Mouse (Mus musculus) kidney, adult 11 months (tissue): ENCODE results near the gene Gsta3.
"Not testable (repeated sequence)": the region's sequence is repeated elsewhere in the genome, so short reads cannot be mapped to it uniquely, and the experiment has no call there.

Experiments
- DNase-seq: peaks from one replicate; pipeline ENCODE4 v3.0.0; 2022

The Gsta3 gene

DNA sequence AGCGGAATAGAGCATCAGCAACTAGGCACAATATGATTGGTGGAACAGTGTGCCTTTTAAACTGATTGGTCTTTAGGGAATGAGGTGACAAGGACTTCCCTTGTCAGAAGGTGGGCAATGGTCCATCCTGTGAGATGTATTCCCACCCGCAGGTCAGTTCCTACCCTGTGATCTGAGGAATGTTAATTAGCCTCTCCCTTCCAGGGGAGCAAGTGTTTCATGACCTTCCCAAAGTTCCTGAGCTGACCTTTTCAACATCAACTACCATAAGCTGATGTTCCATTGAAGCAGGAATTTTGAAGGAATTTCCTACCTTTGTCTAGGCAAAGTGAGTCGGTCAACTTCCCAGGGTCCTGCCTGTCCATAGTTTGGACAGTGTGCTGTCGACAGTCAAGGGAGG is 13.5 kb downstream of the Gsta3 start:
- no peak for DNase-seq

DNA sequence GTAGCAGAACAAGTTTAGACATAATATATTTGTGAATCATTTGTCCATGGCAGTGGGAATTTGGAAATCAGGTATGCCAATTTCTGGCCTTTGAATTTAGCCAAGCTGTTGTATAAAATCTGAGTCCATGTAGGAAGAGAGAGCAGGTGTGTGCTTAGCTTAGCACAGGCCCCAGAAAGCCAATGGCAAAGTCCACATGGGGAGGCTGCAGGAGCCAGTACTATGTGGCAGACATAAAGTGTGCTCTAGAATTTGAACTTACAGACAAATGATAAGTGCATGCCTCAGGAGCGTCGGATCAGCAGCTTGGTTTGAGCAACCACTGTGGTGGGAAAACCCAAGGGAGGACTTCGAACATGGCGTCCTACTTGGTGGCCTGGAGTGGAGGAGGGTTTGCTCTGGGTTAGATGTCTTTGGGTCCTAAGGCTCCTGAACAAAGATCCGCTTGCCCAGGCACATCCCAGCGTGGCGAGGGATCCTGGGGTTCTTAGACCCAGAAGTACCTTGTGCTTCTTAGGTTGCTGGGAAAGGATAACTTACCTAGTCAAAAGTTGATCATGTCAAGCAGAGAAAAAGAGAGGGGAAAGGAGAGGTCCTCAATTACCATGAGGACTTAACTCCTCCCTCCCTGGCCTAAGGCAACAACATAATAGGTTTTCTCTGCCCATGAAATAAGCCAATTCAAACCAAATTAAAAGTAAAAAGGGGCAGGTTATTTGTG is 15.4 kb downstream of the Gsta3 start:
- no peak for DNase-seq

DNA sequence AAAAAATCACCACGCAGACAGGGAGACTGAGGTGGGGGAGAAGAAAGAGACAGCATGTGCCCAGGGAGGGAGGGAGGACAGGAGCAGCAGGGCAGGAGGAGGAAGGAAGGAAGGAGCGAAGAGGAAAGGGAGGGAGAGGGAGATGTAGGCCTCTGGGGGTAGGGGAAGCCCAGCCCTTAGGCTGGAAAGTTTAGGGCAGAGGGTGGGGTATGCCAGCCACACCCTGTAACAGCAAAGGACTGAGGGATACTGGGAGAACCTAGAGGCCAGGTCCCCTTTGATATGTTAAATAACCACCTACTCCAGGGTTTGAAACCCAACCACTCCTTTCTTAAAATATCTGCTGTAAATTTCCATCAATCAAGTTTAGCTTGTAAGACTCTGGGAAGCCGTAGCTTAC is 16.0 kb downstream of the Gsta3 start:
- no peak for DNase-seq

DNA sequence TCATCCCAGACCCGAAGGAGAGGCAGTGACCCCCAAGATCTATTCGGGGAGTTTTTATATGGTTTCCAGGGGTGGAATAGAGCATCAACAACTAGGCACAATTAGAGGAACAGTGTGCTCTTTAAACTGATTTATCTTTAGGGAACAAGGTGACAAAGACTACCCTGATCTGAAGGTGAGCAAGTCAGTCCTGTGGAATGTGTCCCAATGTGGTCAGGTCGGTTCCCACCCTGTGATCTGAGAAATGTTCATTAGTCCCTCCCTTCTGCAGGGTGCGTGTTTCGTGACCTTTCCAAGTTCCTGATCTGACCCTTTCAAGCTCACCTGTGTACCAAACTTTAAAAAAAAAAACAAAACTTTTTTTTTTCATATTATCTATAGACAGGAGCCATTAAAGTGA is 16.5 kb downstream of the Gsta3 start:
- DNase-seq, result no peak

DNA sequence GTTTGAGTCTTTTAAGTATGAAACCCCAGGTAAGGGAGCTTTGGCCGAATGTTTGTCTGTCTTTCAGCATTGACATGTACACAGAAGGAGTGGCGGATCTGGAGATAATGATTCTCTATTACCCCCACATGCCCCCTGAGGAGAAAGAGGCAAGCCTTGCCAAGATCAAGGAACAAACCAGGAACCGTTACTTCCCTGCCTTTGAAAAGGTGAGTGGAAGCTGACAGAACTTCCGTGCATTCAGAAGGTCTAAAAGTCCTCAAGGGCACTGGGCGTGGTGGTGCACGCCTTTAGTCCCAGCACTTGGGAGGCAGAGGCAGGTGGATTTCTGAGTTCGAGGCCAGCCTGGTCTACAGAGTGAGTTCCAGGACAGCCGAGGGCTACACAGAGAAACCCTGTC is 19.6 kb downstream of the Gsta3 start:
- DNase-seq, result not testable (repeated sequence)

DNA sequence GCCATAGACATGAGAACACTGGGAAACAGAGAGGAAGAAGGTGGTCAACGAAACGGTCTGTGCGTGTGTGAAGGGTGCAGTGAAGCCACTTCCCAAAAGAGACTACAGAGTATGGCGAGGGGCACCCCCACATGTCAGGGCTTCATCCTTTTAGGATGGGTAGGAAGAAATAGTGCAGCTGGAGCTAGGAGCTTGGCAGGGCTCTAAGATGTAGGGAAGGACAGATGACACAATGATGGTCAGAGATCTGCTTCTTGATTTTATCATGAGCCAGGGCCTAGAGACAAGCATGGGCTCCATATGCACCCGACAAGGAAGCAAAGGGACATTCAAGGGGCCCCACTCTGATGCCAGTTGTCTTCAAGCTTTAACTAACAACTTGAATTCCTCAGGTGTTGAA is 22.0 kb downstream of the Gsta3 start:
- no peak for DNase-seq

DNA sequence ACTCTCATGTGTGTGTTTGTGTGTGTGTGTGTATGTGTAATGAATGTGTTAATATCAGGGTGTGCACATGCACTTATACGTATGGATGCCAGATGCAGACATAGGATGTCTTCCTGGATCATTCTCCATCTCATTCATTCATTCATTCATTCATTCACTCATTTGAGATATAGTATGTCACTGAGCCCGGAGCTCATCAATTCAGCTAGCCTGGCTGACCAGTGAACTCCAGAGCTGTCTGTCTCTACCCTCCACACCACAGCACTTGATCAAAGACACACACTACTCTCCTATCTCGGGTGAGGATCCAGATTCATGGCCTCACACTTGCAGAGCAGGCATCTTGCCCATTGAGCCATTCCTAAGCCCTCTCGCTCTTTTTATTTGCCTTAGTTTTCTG is 23.6 kb downstream of the Gsta3 start:
- no peak for DNase-seq

DNA sequence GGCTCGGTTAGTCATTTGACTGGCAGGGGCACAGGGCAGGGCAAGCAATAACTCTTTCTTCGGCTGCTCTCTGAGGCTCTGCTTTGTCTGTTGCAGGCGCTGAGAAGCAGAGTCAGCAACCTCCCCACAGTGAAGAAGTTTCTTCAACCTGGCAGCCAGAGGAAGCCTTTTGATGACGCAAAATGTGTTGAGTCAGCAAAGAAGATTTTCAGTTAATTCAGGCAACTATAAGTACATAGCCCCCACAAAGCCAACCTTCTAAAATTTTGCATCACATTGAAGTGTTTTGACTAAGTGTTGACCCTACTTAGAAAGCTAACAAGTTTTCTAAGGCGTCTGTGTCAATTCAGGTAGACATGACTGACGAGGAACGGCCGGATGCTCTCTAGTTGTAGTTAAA is 24.4 kb downstream of the Gsta3 start:
- no peak for DNase-seq

DNA sequence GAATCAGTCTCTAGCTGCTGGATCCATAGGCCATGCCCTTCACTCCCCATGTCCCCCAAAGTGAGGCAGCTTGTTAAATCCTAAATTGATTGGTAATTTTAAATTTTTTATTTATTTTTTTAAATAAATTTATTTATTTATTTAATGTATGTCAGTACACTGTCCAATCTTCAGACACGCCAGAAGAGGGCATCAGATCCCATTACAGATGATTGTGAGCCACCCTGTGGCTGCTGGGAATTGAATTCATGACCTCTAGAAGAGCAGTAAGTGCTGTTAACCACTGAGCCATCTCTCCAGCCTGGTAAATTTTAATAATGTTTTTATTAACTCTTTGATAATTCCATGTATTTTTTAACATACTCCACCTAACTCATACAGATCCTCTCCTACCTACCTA is 26.4 kb downstream of the Gsta3 start:
- no peak for DNase-seq

DNA sequence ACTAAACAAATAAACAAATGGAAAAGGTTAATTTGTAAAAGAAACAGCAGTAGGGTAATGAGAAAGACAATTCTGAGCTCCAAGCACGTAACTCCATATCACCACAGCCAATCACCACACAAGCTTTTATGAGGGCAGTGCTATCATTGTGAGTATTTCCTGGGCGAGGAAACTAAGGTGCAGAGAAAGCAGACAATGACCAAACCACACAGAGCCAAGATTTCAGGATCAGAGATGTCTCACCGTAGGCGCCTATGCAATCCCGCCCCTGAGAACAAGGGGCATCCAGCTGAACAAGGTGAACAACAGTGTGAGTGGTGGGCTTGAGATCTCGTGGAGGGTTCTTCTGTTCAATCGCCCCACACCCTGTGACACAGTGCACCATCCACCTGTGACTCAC is 27.1 kb downstream of the Gsta3 start:
- not testable (repeated sequence) for DNase-seq

DNA sequence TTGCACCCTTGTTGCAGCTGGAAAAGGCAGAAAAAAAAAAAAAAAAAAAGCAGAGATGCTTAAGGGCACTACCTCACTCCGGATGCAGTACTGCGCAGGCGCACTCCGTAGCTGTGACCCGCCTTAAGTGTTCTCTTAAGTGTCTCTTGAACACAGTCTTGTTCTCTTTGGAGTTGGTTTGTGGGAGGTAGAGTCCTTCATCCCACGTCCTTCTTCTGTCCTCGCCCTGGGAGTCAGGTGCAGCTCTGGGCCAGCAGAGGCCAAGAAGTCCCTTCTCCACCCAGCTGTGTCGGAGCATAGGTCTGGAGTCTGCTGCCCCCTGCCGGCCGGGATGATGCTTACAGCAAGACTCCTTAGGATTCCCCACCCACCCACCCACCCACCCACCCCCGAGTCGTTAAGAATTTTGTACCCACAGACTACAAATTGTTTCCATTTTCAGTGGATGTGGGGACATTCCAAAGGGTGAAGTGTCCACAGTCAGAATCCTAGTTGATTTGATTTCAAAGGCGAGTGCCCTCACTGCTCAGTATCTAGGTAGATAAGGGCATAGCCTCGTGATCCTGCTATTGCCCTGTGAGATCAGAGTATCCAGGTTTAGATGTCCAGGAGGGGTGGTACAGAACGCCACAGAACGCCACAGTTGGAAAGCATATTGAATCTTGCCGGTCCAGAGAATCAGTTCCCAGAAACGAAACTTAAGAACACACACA is 31.1 kb downstream of the Gsta3 start:
- DNase-seq, result peak; percentile 52

DNA sequence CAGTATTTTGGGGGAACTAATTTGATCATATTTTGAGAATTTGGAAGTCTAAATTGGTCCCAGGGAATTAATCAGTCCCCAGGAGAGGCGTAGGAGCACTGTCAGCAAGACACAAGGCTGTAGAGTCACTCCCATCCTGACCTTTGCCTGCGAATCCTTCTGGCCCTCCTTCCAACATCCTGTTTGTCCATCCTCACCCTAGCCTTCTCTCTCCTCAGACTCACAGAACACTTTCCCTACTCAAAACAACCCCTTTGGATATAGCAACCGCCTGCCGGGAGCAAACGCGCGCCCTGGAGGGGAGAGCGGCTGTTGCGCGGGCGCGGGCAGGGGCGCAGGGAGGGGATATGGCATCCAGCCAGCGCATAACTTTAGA is 31.7 kb downstream of the Gsta3 start:
- DNase-seq, result no peak

DNA sequence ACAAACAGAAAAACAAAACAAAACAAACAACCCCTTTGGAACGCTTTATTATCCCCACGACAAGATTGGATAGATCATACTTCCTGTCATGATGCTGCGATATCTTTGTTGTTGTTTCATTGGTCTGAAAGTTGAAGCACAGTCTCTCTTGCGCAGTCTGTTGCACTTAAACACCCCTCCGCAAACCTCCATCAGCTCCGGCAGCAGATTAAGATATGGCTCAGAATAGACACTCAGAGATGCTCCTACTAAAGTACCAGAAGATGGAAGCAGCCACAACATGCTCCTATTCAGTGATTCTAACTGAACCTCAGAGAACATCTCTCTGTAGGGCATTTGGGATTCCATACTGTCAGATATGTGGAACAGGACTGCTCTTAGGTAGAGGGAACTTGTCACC is 32.7 kb downstream of the Gsta3 start:
- DNase-seq, result no peak

DNA sequence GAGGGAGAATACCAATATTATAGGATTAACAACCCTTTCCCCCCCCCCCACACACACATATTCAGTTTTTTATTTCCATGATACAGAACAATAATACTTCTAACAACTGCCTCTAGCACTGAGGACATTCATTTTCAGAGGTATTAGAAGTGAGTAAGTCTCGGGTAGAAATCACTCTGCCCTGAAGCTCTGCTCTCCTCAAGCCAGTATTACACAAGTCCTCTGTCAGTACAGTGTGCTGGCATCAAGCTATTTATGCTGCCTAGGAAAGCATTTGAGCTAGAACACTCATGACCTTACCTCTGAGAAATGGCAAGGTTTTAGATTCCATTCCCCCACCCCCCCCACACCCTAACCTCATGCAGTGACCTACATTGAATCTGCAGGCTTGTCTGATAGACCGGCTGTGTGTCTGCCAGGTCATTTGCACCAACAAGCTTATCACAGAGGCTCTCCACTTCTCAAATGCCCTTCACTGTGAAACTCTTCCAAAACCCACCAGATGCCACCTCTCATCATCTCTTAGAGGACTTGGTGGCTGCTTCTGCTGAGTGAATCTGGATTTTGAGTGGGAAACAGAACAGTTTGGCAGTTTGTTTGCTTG is 34.1 kb downstream of the Gsta3 start:
- no peak for DNase-seq

DNA sequence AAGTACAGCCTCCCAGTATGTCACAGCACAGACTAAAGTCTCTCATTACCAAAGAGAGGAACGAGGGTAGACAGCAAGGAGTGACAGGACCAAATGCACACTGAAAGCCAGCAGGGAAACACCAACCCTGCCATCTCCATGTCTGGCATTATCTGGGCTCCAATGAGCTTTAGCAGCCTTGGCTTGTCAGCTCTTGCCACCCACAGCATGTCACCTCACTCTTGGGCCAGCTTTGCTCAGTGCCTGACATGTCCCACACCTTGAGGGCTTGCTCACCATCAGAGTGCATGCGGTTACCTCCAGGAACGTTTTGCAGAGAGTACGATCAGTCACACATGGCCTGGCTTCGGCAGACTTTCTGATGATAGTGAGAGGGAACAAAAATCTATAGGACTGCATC is 35.0 kb downstream of the Gsta3 start:
- DNase-seq, result not testable (repeated sequence)

DNA sequence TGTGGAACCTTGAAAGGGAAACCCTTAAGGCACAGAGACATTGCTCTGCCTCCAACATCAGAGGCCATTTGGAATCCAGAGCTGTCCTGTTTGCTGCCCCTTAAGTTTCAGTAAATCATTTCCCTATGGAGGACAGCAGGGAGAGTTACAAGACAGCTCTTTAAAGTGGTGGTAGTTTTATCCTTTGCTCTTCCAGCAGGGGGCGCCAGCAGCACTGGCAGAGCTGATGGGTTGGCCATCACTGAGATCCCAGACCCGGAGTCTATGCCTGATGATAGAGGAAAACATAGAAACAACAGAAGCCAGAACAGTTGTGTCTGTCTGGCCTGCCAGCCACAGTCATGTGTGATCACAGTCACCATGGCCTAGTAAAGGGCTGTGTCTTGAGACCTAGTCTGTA is 35.8 kb downstream of the Gsta3 start:
- DNase-seq, result not testable (repeated sequence)

DNA sequence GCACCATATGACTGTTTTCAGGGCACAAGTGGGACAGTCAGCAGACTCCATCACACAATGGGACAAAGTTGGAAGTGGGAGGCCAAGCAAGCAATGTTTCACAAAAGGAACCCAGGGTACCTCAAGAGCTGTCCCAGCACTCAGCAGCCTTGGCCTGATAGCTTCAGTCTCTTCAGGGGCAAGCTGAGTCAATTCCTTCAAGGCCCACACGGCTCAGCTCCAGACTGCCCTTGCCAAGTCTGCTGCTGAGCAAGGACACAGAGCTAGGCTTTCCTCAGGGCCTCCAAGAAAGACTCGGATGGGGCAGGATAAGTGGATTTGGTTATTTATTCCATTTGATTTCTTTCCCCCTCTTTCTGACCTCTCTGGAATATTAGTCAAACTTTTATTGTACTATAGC is 39.9 kb downstream of the Gsta3 start:
- no peak for DNase-seq

DNA sequence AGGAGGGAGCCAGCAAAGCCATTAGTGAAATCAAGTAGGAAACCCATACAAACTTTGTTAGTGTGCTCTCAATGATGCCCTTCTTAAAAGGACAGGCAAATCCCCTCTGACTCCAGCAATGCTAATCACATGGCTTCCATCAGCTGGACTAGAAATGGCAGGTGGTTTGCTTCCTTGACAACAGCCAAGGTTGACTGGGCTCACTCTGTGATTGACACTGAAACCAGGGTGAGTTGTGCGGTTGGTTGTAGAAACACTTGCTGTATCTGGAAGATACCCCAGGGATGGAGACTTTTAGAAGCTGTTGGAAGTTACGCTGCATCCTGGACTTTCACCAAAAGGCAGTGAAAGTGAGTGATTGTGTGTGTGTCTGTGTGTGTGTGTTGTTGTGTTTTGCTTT is 44.3 kb downstream of the Gsta3 start:
- DNase-seq, result not testable (repeated sequence)

DNA sequence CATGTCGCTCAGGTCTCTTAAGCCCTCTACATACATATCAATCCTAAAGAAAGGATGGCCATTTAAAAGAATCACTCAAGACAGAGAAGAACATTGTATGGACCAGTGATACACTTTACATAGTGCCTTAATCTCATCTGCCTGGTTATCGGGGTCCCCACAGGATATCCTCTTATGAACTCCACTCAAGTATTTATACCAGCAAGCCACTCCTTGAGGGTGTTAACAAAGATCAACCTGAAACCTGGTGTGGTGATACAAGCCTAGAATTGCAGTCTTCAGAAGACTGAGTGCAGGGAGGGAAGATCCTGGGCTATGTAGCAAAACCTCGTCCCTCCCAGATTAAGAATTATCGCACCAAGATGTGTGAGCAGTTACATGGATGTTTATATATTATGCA is 51.0 kb downstream of the Gsta3 start:
- no peak for DNase-seq

DNA sequence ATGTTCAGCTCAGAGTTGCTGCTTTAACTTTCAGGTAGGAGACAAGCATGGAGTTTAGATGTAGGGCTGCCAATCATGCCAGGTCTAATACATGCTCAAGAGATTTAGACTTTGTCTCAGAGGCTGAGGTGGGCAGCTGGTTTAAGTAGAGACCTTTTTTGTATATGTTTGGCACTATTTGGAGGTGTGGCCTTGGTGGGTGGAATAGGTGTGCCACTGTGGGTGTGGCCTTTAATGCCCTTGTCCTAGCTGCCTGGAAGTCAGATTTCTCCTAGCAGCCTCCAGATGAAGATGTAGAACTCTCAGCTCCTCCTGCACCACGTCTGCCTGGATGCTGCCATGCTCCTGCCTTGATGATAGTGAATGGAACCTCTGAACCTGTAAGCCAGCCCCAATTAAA is 52.2 kb downstream of the Gsta3 start:
- DNase-seq, result no peak

DNA sequence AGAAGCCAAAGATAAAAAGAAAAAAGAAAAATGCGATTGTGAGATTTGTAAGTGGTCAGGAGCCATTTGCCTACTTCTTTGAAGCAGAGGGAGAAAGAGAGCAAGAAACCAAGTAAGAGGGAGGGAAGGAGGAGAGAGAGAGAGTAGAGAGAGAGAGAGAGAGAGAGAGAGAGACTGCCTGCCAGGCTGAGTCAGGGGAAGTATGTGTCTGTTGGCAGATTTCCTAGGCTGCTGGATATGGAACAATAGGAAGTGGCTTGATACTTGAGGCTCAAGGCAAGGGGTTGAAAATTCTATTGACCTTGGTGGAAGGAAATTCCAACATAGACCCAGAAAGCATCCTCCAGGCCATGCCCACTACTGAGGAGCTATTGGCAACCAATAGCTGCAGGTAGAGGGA is 55.8 kb downstream of the Gsta3 start:
- no peak for DNase-seq

DNA sequence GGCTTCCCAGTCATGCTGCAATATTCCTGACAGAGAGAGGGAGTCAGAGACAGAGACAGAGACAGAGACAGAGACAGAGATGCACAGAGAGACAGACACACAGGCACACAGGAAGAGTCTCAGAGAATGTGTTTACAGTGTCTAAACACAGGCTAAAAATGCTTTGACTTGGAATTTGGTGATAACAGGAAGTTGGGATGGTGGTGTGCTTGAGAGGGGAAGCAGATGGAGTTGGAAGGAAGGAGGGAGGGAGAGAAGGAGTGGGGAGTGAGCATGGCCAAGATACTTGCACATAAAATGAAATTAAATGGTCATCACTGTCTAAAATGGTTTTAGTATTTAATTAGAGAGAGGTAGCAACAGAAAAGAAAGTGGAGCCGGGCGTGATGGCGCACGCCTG is 57.7 kb downstream of the Gsta3 start:
- DNase-seq, result no peak

DNA sequence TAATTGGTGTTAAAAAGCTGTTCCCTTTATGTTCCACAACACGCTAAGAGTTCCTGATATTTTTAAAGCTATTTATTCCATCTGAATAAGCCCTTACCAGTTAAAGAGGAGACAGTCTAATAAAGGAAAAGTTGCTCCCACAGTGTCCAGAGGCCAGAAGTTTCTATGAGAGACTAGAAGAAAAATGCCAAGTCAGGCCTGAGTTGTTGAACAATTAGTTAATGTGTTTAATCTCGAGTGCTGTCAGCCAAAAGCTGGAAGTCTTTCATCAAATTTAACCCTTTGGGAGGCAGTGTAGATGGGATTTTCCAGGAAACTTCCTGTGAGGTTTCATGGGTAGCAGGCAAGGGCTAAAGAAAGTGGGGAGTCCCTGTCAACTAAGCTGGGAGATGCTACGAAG is 59.4 kb downstream of the Gsta3 start:
- DNase-seq, result no peak

DNA sequence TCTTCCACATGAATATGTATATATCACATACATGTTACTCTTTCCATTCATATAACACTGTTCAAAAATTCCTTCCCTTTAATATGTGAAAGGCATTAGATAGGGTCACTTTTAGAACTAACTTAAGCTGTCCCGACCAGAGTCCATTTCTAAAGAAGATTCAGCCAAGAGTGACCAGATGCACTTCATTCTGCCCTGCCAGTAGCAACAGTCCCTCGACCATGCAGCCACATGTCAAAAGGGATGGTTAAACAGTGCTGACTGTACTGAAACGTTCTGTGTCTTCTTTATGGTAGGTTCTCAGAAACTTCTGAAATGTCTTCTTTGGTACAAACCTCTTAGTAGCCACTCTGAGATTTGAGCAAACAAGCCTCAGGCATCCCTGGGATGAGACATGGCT is 61.3 kb downstream of the Gsta3 start:
- DNase-seq, result no peak

DNA sequence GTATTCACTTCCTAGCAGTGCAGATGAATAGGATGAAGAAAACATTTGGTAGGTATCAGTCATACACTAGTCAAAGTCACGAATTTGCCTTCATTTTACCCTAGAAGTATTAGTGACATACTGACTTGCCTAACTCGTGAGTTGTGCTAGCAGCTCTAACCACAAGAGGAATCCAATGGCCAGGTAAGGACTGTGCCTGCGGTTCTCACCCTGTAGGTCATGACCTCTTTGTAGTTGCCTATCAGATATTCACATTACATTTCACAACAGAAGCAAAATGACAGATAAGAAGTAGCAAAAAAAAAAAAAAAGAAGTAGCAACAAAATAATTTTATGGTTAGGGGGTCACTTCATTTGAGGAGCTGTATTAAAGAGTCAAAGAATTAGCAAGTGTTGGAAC is 63.8 kb downstream of the Gsta3 start:
- no peak for DNase-seq
